Mouse (Mus musculus): ENCODE measurements around the gene Gm17482. TPM values are rescaled to one million over a fixed set of nuclear protein-coding genes. Genes with fewer than 3 reads are reported as not detected.
A peak's percentile ranks its signal among the peaks of the same experiment; 100 is the strongest.

Gene Gm17482
- total RNA-seq, 2 experiments from 2014 or later, result not detected

GRCm38 (mm10) chr6:115241939-115242338 lies 14.8 kb downstream of the Gm17482 start:
- intact Hi-C loops (cut with DNase I), result no loop called here

DNA sequence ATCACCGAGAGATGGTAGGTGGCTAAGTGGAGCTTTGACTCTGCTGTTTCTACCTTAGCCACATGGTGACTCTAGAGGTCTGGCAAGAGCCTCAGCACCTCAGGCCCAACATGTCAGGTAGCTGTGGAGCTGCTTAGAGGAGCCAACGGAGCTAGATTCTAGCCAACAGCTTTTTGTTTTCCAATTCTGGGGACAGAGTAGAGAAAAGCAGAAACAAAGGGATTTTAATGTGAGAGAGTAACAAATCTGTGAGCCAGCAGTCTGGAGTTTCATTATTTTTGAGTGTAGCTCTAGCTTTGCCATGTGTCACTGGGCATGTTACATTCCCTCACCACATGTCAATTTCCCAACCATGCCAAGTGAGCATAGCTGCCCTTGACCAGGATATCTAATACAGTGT lies 17.1 kb downstream of the Gm17482 start:
- DNase-seq, result no peak
- intact Hi-C loops (cut with DNase I), result no loop called here

More at GRCm38 (mm10) chr6:115241939-115242338, 14.8 kb downstream of the Gm17482 start:
- no peak for DNase-seq

DNA sequence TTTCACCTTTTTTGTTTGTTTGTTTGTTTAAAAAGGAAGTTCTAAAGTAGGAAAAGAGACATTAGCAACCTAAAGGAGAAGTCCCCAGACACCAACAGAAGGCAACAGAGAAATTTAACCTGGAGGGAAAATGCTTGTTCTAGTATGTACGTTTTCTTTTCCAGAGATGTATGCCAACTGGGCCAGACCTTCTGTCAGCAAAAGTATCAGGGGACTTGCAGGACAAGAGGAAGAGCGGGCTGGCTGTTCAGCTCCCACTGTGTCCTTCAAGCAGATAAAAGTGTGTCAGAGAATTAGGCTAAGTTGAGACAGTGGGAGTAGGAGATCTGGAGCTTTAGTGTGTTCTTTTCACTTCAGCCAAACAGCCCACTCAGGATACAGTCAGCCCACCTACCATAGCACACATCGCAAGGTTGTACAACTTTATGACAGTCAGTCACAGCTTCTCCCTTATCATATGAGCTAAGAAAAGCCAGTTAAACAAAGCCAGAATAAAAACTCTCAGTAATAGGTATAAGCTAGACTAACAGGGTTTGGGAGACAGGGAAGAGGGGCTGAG lies 18.4 kb downstream of the Gm17482 start:
- intact Hi-C loops (cut with DNase I), result no loop called here
- DNase-seq, result no peak

DNA sequence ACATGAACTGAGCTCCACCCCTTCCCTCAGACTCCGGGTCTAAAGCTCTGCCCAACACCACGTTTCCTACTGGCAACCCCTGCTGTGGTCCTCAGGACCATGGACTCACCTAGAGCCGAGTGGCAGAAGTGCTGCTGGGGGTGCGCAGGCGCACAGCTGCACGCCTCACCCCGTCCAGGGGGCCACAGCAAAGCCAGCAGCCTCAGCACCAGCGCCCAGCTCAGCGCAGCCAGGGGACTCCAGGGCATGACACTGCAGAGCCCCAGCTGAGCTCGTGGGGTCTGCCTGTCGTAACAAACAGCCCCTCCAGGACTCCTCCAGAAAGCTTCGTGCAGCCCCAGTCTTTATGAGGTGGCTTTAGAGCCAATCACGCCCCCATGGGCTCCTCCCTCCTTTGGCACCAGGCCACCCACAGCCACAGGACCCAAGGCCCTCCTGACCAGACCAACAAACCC lies 24.4 kb downstream of the Gm17482 start:
- peak; percentile 62 to 72 for DNase-seq

GRCm38 (mm10) chr6:115252099-115252873 lies 25.1 kb downstream of the Gm17482 start, which contains the start of gene Timp4:
Timp4 (minus strand) TSS chr6:115252205.
- intact Hi-C loops (cut with DNase I), result no loop called here
- DNase-seq, result no peak

More for the DNA sequence above, 24.4 kb downstream of the Gm17482 start:
- intact Hi-C loops (cut with DNase I), result no loop called here

GRCm38 (mm10) chr6:115255171-115255570 lies 28.0 kb downstream of the Gm17482 start:
- DNase-seq, result no peak
- intact Hi-C loops (cut with DNase I), result no loop called here

- no peak for DNase-seq
- intact Hi-C loops (cut with DNase I), result loop anchor here (10.0 kb wide), 1 partner anchor 216 kb away; no protein-coding TSS in a partner anchor
These were observed 33.4 kb downstream of the Gm17482 start for GRCm38 (mm10) chr6:115260507-115260906.

DNA sequence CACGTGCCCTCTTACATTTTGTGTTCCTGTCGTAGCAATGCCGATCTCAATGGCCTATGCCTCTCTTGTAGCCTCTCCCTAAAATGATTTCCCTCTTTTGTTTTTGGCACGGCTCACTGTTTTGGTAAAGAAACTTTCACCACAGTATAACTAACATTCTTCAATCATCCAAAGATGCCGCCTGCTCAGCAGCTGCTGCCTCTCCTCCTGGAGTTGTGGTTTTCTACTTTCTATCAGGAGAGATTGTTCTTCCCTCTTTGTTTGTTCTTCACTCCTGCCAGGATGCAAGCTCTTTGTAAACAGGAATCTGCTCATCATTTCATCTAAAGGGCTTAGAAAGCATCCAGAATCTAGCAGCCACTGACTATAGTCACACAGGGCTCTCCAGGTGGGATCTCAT lies 39.6 kb downstream of the Gm17482 start:
- no peak for DNase-seq
- intact Hi-C loops (cut with DNase I), result loop anchor here (1.0 to 10.0 kb wide), 3 partner anchors 41 to 339 kb away; no protein-coding TSS in a partner anchor

- intact Hi-C loops (cut with DNase I), result loop anchor here (1.0 to 10.0 kb wide), 4 partner anchors 94 to 341 kb away; no protein-coding TSS in a partner anchor
- DNase-seq, result peak; percentile 81 to 85
These were observed 40.8 kb downstream of the Gm17482 start for GRCm38 (mm10) chr6:115267916-115268315.

GRCm38 (mm10) chr6:115268551-115269385 lies 41.6 kb downstream of the Gm17482 start:
- intact Hi-C loops (cut with DNase I), result loop anchor here (1.0 to 10.0 kb wide), 4 partner anchors 94 to 341 kb away; no protein-coding TSS in a partner anchor
- no peak for DNase-seq

- no peak for DNase-seq
- intact Hi-C loops (cut with DNase I), result loop anchor here (5.0 to 10.0 kb wide), 2 partner anchors 225 to 342 kb away; no protein-coding TSS in a partner anchor
These were observed 42.4 kb downstream of the Gm17482 start for GRCm38 (mm10) chr6:115269561-115269960.

DNA sequence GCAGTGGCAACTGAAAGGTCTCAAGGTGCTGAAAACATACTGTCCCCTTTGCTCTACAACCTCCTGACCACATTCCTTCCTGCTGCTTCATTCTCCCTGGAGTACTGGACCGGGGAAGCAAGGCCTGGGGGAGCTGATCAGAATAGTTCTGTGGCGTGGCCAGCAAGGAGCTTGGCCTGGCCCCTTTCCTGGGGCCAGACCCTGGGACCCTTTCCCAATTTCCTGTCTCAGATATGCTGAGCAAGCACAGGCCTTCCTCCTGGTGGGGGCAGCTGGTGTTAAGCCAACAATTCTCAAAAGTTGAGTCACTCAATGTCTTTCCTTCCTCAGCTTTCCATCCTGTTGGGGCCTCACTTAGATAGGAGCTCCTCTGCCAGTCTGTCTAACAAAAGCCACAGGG lies 42.9 kb downstream of the Gm17482 start:
- peak; percentile 30 to 44 for DNase-seq
- intact Hi-C loops (cut with DNase I), result loop anchor here (2.0 kb wide), 2 partner anchors 77 to 91 kb away; partner anchors contain the start of gene Pparg

- intact Hi-C loops (cut with DNase I), result loop anchor here (2.0 kb wide), 2 partner anchors 75 to 89 kb away; partner anchors contain the start of gene Pparg
- no peak for DNase-seq
These were observed 44.2 kb downstream of the Gm17482 start for GRCm38 (mm10) chr6:115271326-115271725.

GRCm38 (mm10) chr6:115271866-115272271 lies 44.7 kb downstream of the Gm17482 start:
- intact Hi-C loops (cut with DNase I), result loop anchor here (2.0 kb wide), 2 partner anchors 75 to 89 kb away; partner anchors contain the start of gene Pparg
- peak; percentile 64 to 67 for DNase-seq

GRCm38 (mm10) chr6:115273346-115273745 lies 46.2 kb downstream of the Gm17482 start:
- intact Hi-C loops (cut with DNase I), result no loop called here
- DNase-seq, result peak; percentile 28 to 48

DNA sequence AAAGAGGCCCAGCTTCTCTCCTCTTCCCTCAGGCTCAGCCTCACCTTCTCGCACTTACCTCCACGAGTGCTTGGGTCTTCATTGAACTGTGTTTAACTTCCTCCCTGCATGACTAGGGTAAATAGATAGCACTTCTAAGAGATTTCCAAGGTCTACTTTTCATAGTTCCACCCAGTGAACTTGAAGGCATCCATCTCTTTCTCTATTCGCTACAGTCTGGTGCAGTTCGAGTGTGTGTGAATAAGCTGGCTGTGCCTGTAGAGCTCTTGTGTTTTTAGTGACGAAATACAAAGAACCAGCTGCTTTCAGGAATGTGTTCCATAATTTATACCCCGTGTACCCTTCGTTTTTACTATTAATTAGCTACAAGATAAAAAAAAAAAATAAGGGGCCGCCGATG lies 47.6 kb downstream of the Gm17482 start:
- intact Hi-C loops (cut with DNase I), result no loop called here
- DNase-seq, result no peak

DNA sequence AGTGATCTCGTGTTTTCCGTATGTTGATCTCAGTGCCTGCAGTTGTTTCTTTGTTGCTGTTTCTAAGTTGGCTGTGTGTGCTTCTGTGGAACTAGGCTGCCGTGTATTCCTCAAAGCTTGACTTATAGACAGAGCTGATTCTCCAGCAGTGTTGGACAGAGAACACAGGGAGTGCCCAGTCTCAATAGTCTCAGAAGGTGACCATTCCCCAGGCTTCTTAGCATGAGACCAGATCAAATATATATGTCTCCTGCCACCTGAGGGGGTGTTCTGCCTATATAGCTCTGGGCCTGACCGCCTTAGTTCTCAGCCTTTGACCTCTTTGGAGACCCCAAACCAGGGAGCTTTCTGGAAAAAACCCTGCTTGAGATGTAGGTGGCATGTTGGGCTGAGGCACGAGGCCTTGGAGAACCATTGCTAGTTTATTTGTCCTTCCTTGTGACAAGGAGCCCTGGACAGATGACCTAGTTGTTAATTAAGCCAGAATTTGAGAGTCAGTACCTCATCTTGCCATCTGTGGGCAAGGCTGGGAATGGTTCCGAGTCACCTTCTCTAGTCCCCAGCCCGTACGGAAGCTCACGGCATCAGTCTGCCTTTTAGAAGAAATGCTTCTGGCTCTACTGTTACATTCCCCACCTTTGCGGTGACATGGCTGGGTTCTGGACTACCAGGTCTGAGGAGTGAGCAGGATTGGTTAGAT lies 48.1 kb downstream of the Gm17482 start:
- intact Hi-C loops (cut with DNase I), result no loop called here
- no peak for DNase-seq

DNA sequence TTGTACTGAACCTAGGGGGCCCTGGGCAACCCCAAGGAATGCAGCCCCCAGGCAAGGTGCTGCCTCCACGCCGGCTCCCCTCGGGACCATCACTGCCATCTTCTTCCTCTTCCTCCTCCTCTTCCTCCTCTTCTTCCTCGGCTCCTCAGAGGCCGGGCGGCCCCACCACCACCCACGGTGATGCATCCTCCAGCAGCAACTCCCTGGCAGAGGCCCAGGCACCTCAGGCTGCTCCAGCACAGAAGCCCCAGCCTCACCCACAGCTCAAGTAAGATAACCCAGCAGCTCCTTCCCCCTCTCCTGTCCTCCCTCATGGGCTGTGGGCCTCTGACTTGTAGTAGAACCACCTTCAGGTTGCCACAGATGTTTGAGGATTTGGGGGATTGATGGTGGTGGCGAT lies 50.9 kb downstream of the Gm17482 start:
- DNase-seq, result no peak
- intact Hi-C loops (cut with DNase I), result no loop called here

DNA sequence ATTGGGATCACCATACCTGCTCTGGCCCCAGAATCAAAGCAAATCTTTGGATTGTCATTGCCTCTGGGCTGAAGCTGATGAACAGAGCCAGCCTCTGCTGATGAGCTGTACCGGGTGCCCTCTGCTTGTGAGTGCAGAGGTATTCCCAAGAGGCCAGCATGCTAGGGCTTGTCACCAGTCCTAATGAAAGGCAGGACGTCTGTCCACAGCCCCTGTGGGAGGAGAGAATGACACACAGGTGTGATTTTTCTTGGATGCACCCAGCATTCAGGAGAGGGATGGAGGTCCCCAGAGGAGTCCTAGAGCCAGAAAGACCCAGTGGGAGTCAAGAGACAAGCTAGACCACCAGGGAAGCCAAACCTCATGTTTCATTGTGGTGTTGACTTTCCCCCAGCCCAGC lies 52.5 kb downstream of the Gm17482 start:
- intact Hi-C loops (cut with DNase I), result no loop called here

GRCm38 (mm10) chr6:115284153-115284552 lies 57.0 kb downstream of the Gm17482 start:
- no peak for DNase-seq
- intact Hi-C loops (cut with DNase I), result no loop called here

More for the DNA sequence above, 52.5 kb downstream of the Gm17482 start:
- no peak for DNase-seq
